Mouse (Mus musculus) liver, postnatal 0 days (tissue): Measurements from ENCODE around the gene Cstf3. TPM values are rescaled to one million over a fixed set of nuclear protein-coding genes. Genes with fewer than 3 reads are reported as not detected.
"Not testable (repeated sequence)": the region's sequence is repeated elsewhere in the genome, so short reads cannot be mapped to it uniquely, and the experiment has no call there.

Experiments
- ATAC-seq: fragments of 200-750 bp; cut with Nextera tagmentation; 2 replicates; pipeline ENCODE4 v1.8.0; 2017; ENCODE audit warnings: mild to moderate bottlenecking, moderate library complexity
- DNase-seq: peaks from one replicate; pipeline ENCODE4 v3.0.0-alpha.2; 2016
- H3K27ac ChIP-seq: fragments of 300-500 bp; sonication (generic); 2 replicates; pipeline ENCODE4 v1.5.1; 2014; ENCODE audit warnings: antibody characterized with exemption, moderate library complexity, mild to moderate bottlenecking, low read depth
- H3K27me3 ChIP-seq: fragments of 300-500 bp; sonication (generic); 2 replicates; pipeline ENCODE4 v1.6.1; 2014; ENCODE audit warnings: low read length, control low read depth, mixed read lengths; ENCODE audit not compliant: insufficient read depth
- H3K36me3 ChIP-seq: fragments of 300-500 bp; sonication (generic); replicated peaks from 2 replicates; pipeline ENCODE4 v1.6.1; 2014; ENCODE audit warnings: mild to moderate bottlenecking, control low read depth, low read length, moderate library complexity, mixed read lengths; ENCODE audit not compliant: insufficient read depth
- H3K4me1 ChIP-seq: fragments of 300-500 bp; sonication (generic); 2 replicates; pipeline ENCODE4 v1.6.1; 2014; ENCODE audit warnings: antibody characterized with exemption, mild to moderate bottlenecking, control low read depth; ENCODE audit not compliant: insufficient read depth
- H3K4me2 ChIP-seq: fragments of 300-500 bp; sonication (generic); 2 replicates; pipeline ENCODE4 v1.6.1; 2014; ENCODE audit warnings: low read depth, mild to moderate bottlenecking, low read length, moderate library complexity, mixed read lengths
- H3K4me3 ChIP-seq: fragments of 300-500 bp; sonication (generic); 2 replicates; pipeline ENCODE4 v1.5.1; 2014; ENCODE audit warnings: low read depth, low read length
- H3K9ac ChIP-seq: fragments of 300-500 bp; sonication (generic); replicated peaks from 2 replicates; pipeline ENCODE4 v1.6.1; 2014; ENCODE audit warnings: mild to moderate bottlenecking, moderate library complexity
- H3K9me3 ChIP-seq: fragments of 300-500 bp; sonication (generic); 2 replicates; pipeline ENCODE4 v1.6.1; 2016; ENCODE audit warnings: mild to moderate bottlenecking, control low read depth, low read length, mixed read lengths
- CTCF ChIP-seq: sonication (generic); IDR thresholded peaks from 2 replicates; pipeline ENCODE4 v1.5.1; 2016; ENCODE audit warnings: antibody characterized with exemption, low read depth
- EP300 ChIP-seq: IDR thresholded peaks from 2 replicates; pipeline ENCODE4 v1.6.1; 2016; ENCODE audit warnings: antibody characterized with exemption, low read depth, mild to moderate bottlenecking
- WGBS: fragments of 180-500 bp; shearing (Covaris S2); extraction: QIAGEN DNeasy Blood & Tissue Kit; methylation state at CpG from one replicate; pipeline ENCODE4 v1.1.7; 2014; ENCODE audit not compliant: insufficient replicate concordance; 5-methylcytosine and 5-hydroxymethylcytosine counted together
- polyA plus RNA-seq: library from polyadenylated mRNA; unstranded; fragments of >200 nt; fragmentation: Nextera tagmentation; extraction: Ambion mirVana; gene quantifications from 2 replicates; pipeline ENCODE4 v1.2.1, GENCODE M21; 2015

The Cstf3 gene
- polyA plus RNA-seq = 23.0 and 24.3 TPM in 2 replicates

GRCm38 (mm10) chr2:104590068-104590828 lies at the start of gene Cstf3:
TSS of gene Cstf3 (plus strand) at chr2:104590523.
- no peaks in the 10 kb centered on the region for H3K9me3 ChIP-seq
- peak within 1 kb of the TSS; percentile 89 for H3K4me3 ChIP-seq
- H3K27ac ChIP-seq = peak within 1 kb of the TSS; percentile 92
- DNase-seq (peak; percentile 99), ATAC-seq (peak; percentile 99)
- H3K36me3 ChIP-seq = 0 out of 2 replicates have a peak, but pooled peaks cover 2% of the 10 kb centered on the region
- H3K27me3 ChIP-seq = no peaks in the 10 kb centered on the region
- peak; percentile 80 for TF ChIP-seq EP300
- peak; percentile 61 for TF ChIP-seq CTCF
- WGBS = under 1% methylated on average over 55 of the region's 59 CpGs
- H3K9ac ChIP-seq = peak within 1 kb of the TSS; percentile 87
- H3K4me2 ChIP-seq = peak within 1 kb of the TSS; percentile 88
- H3K4me1 ChIP-seq = peaks cover 15% of the 10 kb centered on the region

- H3K27ac ChIP-seq, H3K27me3 ChIP-seq, ATAC-seq, H3K4me2 ChIP-seq, DNase-seq, H3K36me3 ChIP-seq, H3K4me1 ChIP-seq, H3K9me3 ChIP-seq, H3K9ac ChIP-seq, H3K4me3 ChIP-seq: not testable (repeated sequence)
- WGBS = 87% methylated on average over 19 of the region's 22 CpGs
Observed at GRCm38 (mm10) chr2:104556711-104557110, 33.6 kb upstream of the Cstf3 start.

GRCm38 (mm10) chr2:104557722-104558121 lies 32.6 kb upstream of the Cstf3 start:
- 82% methylated on average over 9 of the region's 9 CpGs for WGBS
- DNase-seq (no peak), ATAC-seq (no peak)

GRCm38 (mm10) chr2:104558326-104558725 lies 32.0 kb upstream of the Cstf3 start:
- no peaks in the 10 kb centered on the region for H3K4me1 ChIP-seq
- no peak overlapping the region for H3K4me3 ChIP-seq
- H3K36me3 ChIP-seq = no peaks in the 10 kb centered on the region
- ATAC-seq (no peak), DNase-seq (no peak)
- no peak overlapping the region for H3K4me2 ChIP-seq
- no peak overlapping the region for H3K9ac ChIP-seq
- no peaks in the 10 kb centered on the region for H3K27me3 ChIP-seq
- no peaks in the 10 kb centered on the region for H3K9me3 ChIP-seq
- 72% methylated on average over 4 of the region's 4 CpGs for WGBS
- no peak for TF ChIP-seq EP300
- no peak for TF ChIP-seq CTCF
- no peak overlapping the region for H3K27ac ChIP-seq

More at GRCm38 (mm10) chr2:104557722-104558121, 32.6 kb upstream of the Cstf3 start:
- Histone ChIP-seq H3K4me1 (no peaks in the 10 kb centered on the region), H3K27me3 (no peaks in the 10 kb centered on the region), H3K9ac (no peak overlapping the region), H3K27ac (no peak overlapping the region), H3K4me3 (no peak overlapping the region), H3K36me3 (no peaks in the 10 kb centered on the region), H3K4me2 (no peak overlapping the region), H3K9me3 (no peaks in the 10 kb centered on the region)
- TF ChIP-seq EP300 (no peak), CTCF (no peak)

GRCm38 (mm10) chr2:104558938-104559337 lies 31.4 kb upstream of the Cstf3 start:
- H3K4me1 ChIP-seq = no peaks in the 10 kb centered on the region
- no peak overlapping the region for H3K4me2 ChIP-seq
- no peak for DNase-seq
- ATAC-seq = no peak
- no peaks in the 10 kb centered on the region for H3K27me3 ChIP-seq
- no peak overlapping the region for H3K4me3 ChIP-seq
- H3K9ac ChIP-seq = no peak overlapping the region
- no peaks in the 10 kb centered on the region for H3K9me3 ChIP-seq
- no peak for TF ChIP-seq EP300
- TF ChIP-seq CTCF = no peak
- no peaks in the 10 kb centered on the region for H3K36me3 ChIP-seq
- WGBS = 72% methylated on average over 6 of the region's 6 CpGs
- no peak overlapping the region for H3K27ac ChIP-seq

- no peak for ATAC-seq
- TF ChIP-seq CTCF = no peak
- TF ChIP-seq EP300 = no peak
- 63% methylated on average over 4 of the region's 4 CpGs for WGBS
Observed at GRCm38 (mm10) chr2:104559591-104560380, 30.5 kb upstream of the Cstf3 start.

More at GRCm38 (mm10) chr2:104559591-104560380, 30.5 kb upstream of the Cstf3 start:
- Histone ChIP-seq H3K9ac (no peak overlapping the region), H3K4me2 (no peak overlapping the region), H3K36me3 (no peaks in the 10 kb centered on the region), H3K4me3 (no peak overlapping the region), H3K27me3 (no peaks in the 10 kb centered on the region), H3K27ac (no peak overlapping the region), H3K4me1 (no peaks in the 10 kb centered on the region), H3K9me3 (no peaks in the 10 kb centered on the region)
- DNase-seq = no peak
